Mouse (Mus musculus) midbrain, postnatal 0 days (tissue): ENCODE data around the gene Galnt16. TPM values are rescaled to one million over a fixed set of nuclear protein-coding genes. Genes with fewer than 3 reads are reported as not detected.
A peak's percentile ranks its signal among the peaks of the same experiment; 100 is the strongest.

ENCODE experiments used
- ATAC-seq: fragments of 200-750 bp; cut with Nextera tagmentation; 2 replicates; pipeline ENCODE4 v1.8.0; 2017; ENCODE audit warnings: moderate number of reproducible peaks, mild to moderate bottlenecking, moderate TSS enrichment, moderate library complexity; ENCODE audit not compliant: low FRiP score
- DNase-seq: peaks from one replicate; pipeline ENCODE4 v3.0.0-alpha.2; 2015; ENCODE audit warnings: low spot score
- H3K27ac ChIP-seq: fragments of 300-500 bp; sonication (generic); 2 replicates; pipeline ENCODE4 v1.5.1; 2014; ENCODE audit warnings: low read depth, mild to moderate bottlenecking, low read length, mixed read lengths
- H3K27me3 ChIP-seq: fragments of 300-500 bp; sonication (generic); 2 replicates; pipeline ENCODE4 v1.6.1; 2014; ENCODE audit warnings: low read length, control low read depth, mixed read lengths; ENCODE audit not compliant: insufficient read depth
- H3K36me3 ChIP-seq: fragments of 300-500 bp; sonication (generic); 2 replicates; pipeline ENCODE4 v1.6.1; 2014; ENCODE audit warnings: low read length, control low read depth, mixed read lengths; ENCODE audit not compliant: insufficient read depth
- H3K4me1 ChIP-seq: fragments of 300-500 bp; sonication (generic); 2 replicates; pipeline ENCODE4 v1.6.1; 2014; ENCODE audit warnings: mild to moderate bottlenecking, control low read depth, antibody characterized with exemption, low read length, mixed read lengths; ENCODE audit not compliant: insufficient read depth
- H3K4me2 ChIP-seq: fragments of 300-500 bp; sonication (generic); 2 replicates; pipeline ENCODE4 v1.6.1; 2014; ENCODE audit warnings: low read depth, mild to moderate bottlenecking, low read length, mixed read lengths; ENCODE audit not compliant: poor library complexity, severe bottlenecking
- H3K4me3 ChIP-seq: fragments of 300-500 bp; sonication (generic); 2 replicates; pipeline ENCODE4 v1.5.1; 2014; ENCODE audit warnings: low read depth, mild to moderate bottlenecking, low read length, moderate library complexity
- H3K9ac ChIP-seq: fragments of 300-500 bp; sonication (generic); replicated peaks from 2 replicates; pipeline ENCODE4 v1.6.1; 2014; ENCODE audit warnings: mild to moderate bottlenecking, low read length, moderate library complexity, mixed read lengths; ENCODE audit not compliant: poor library complexity, severe bottlenecking
- H3K9me3 ChIP-seq: fragments of 300-500 bp; sonication (generic); 2 replicates; pipeline ENCODE4 v1.6.1; 2016; ENCODE audit warnings: low read length, control low read depth
- CTCF ChIP-seq: IDR thresholded peaks from 2 replicates; pipeline ENCODE4 v1.5.1; 2016; ENCODE audit warnings: antibody characterized with exemption, mild to moderate bottlenecking
- WGBS: fragments of 180-500 bp; shearing (Covaris S2); extraction: QIAGEN DNeasy Blood & Tissue Kit; methylation state at CpG from one replicate; pipeline ENCODE4 v1.1.7; 2014; 5-methylcytosine and 5-hydroxymethylcytosine counted together
- polyA plus RNA-seq: library from polyadenylated mRNA; unstranded; fragments of >200 nt; fragmentation: Nextera tagmentation; extraction: Ambion mirVana; gene quantifications from 2 replicates; pipeline ENCODE4 v1.2.1, GENCODE M21; 2015
- total RNA-seq: library from RNA; depleted of rRNA; stranded (reverse); fragments of >200 nt; gene quantifications from 2 replicates; pipeline ENCODE4 v1.2.3, GENCODE M21; 2014; rRNA removed

Gene Galnt16
- total and polyA plus RNA-seq, 2 experiments from 2014 or later, result 41.1 to 83.0 TPM

DNA sequence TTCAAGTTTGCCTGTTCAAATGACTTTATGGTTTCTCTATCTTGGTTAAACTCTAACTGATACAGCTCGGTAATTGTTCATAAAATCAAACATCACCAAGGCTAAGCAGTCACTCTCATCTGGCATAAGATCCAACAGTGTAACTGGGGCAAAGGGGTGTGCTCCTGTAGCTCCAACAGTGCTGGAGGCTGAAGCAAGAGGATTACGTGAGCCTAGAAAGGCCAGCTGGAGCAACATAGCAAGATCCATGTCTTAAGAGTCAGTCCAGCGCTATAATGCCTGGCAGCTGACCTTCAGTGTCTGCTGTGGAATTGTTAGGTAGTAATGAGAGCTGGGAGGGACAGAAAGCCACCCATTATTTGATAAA is 136.6 kb downstream of the Galnt16 start:
- Histone ChIP-seq H3K9me3 (no peaks in the 10 kb centered on the region), H3K4me3 (no peak overlapping the region), H3K9ac (no peak overlapping the region), H3K4me1 (no peaks in the 10 kb centered on the region), H3K36me3 (no peaks in the 10 kb centered on the region), H3K4me2 (no peak overlapping the region), H3K27me3 (no peaks in the 10 kb centered on the region), H3K27ac (no peak overlapping the region)
- no peak for TF ChIP-seq CTCF
- ATAC-seq (no peak), DNase-seq (no peak)
- WGBS, result 90% methylated on average over 3 of the region's 3 CpGs

DNA sequence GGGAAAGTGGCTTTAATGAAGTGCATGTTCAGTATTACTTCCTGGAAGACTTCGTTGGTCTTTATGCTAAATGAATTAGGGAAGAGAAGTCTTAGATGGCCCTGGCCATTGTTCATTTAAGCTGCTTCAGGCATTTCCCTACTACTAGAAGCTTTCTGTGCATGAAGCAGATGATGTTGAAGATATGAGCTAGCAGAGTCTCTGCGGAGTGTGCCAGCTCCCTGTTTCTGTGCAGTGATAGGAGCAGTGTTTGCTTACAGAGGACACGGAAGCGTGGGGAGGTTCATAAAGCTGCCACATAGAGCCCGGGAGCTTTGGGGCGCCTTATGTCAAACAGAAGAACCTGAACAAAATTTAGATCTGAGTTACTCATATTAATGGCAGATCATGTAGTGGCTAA is 140.6 kb downstream of the Galnt16 start:
- 84% methylated on average over 6 of the region's 6 CpGs for WGBS
- Histone ChIP-seq H3K4me3 (no peak overlapping the region), H3K27me3 (no peaks in the 10 kb centered on the region), H3K4me1 (no peaks in the 10 kb centered on the region), H3K36me3 (peaks cover 6% of the 10 kb centered on the region; the same call in 1 of the 2 replicates), H3K9ac (no peak overlapping the region), H3K9me3 (no peaks in the 10 kb centered on the region), H3K27ac (no peak overlapping the region), H3K4me2 (no peak overlapping the region)
- no peak for TF ChIP-seq CTCF
- DNase-seq (no peak), ATAC-seq (no peak)

DNA sequence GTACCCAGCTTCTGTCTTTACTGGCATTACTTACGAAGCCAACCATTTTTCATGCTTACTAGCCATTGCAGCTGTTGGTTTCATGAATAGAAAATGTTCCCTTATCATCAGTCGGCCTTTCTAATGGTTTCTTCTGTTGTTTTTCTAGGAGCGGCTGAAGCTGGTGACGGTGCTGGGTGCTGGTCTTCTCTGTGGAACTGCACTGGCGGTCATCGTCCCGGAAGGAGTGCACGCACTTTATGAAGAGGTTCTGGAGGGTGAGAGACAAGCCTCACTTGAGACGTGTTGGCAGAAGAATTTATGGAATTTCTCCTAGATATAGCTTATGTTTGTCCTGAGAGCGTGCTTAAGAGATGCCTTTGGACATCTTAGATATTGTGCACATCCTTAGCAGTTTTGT is 144.2 kb downstream of the Galnt16 start:
- Histone ChIP-seq H3K4me1 (no peaks in the 10 kb centered on the region), H3K4me2 (no peak overlapping the region), H3K9ac (no peak overlapping the region), H3K27me3 (no peaks in the 10 kb centered on the region), H3K27ac (no peak overlapping the region), H3K4me3 (no peak overlapping the region), H3K36me3 (peaks cover 10% of the 10 kb centered on the region; the same call in 1 of the 2 replicates), H3K9me3 (no peaks in the 10 kb centered on the region)
- WGBS, result 95% methylated on average over 10 of the region's 10 CpGs
- no peak for DNase-seq
- TF ChIP-seq CTCF, result no peak
- no peak for ATAC-seq

DNA sequence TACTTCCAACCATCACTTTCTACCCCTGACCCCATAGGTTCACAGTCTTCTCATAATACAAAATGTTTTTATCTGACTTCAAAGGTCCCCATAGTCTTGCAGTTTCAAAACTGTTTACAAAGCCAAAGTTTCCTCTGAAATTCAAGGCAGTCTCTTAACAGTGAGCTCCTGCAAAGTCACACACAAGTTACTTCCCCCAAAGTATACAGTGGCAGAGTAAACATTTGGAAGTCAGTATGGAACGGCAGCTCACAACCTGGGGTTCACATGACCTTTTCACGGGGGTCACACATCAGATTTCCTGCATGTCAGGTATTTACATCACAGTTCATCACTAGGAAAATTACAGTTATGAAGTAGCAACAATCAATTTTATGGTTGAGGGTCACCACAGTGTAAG is 145.9 kb downstream of the Galnt16 start:
- no peak for DNase-seq
- H3K4me2 ChIP-seq, result no peak overlapping the region
- no peak for TF ChIP-seq CTCF

DNA sequence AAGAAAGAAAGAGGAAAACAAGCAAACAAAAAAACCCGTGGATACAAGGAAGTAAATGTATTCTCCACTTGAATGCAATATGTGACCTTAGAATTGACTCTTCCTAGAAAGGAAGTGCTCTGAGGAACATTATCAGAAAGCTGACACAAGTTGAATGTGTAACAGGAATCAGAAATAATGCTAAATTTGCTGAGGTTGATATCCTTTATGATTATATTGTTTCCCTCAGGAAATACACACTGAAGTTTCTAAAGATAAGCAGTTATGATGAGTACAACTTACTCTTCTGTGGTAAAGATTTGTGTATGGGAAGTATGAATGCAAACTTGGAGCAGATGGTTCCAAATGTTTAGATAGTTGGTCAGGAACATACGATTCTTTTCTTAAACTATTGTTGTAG is 150.3 kb downstream of the Galnt16 start:
- Histone ChIP-seq H3K4me2 (no peak overlapping the region), H3K4me1 (no peaks in the 10 kb centered on the region), H3K27ac (no peak overlapping the region), H3K27me3 (no peaks in the 10 kb centered on the region), H3K9ac (no peak overlapping the region), H3K4me3 (no peak overlapping the region), H3K36me3 (peaks cover 9% of the 10 kb centered on the region; the same call in 1 of the 2 replicates), H3K9me3 (no peaks in the 10 kb centered on the region)
- no peak for ATAC-seq
- DNase-seq, result no peak
- 80% methylated on average over 2 of the region's 2 CpGs for WGBS
- no peak for TF ChIP-seq CTCF

More for the DNA sequence above, 145.9 kb downstream of the Galnt16 start:
- 87% methylated on average over 2 of the region's 2 CpGs for WGBS
- no peak overlapping the region for H3K4me3 ChIP-seq
- peaks cover 13% of the 10 kb centered on the region; the same call in 1 of the 2 replicates for H3K36me3 ChIP-seq
- H3K9ac ChIP-seq, result no peak overlapping the region
- no peaks in the 10 kb centered on the region for H3K9me3 ChIP-seq
- H3K27ac ChIP-seq, result no peak overlapping the region
- H3K4me1 ChIP-seq, result no peaks in the 10 kb centered on the region
- ATAC-seq, result no peak
- H3K27me3 ChIP-seq, result no peaks in the 10 kb centered on the region

DNA sequence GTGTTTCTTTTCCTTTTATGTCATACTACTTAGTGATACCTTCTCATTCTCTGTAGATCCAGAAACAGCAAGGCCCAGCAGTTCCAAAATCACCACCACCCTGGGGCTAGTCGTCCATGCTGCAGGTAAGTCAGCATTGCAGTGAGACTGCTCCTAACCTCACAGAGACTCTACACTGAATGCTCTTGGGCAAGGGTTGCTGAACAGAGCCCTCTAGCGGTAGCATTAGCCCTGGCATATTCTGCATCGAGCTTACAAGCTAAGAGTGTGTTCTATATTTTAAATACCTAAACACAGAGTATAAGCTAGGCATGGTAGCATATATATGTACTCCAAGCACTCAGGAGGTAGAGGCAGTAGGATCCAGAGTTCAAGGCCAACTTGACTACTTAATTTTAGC is 155.1 kb downstream of the Galnt16 start:
- Histone ChIP-seq H3K36me3 (peaks cover 23% of the 10 kb centered on the region; the same call in 1 of the 2 replicates), H3K27ac (no peak overlapping the region), H3K9me3 (no peaks in the 10 kb centered on the region), H3K4me3 (no peak overlapping the region), H3K4me1 (no peaks in the 10 kb centered on the region), H3K4me2 (no peak overlapping the region), H3K27me3 (no peaks in the 10 kb centered on the region), H3K9ac (no peak overlapping the region)
- DNase-seq (peak; percentile 70), ATAC-seq (no peak)
- TF ChIP-seq CTCF, result peak; percentile 82
- 17% methylated on average over 3 of the region's 3 CpGs for WGBS

Other genes starting within 250 kb of the Galnt16 start
- 71.6 and 97.6 TPM in 2 replicates for gene Dcaf5, start 81.7 kb upstream of the Galnt16 start, total RNA-seq
- gene Dcaf5, start 81.7 kb upstream of the Galnt16 start, polyA plus RNA-seq, result 17.6 and 19.4 TPM in 2 replicates
- gene Exd2, start 55.2 kb upstream of the Galnt16 start, total RNA-seq, result 40.0 and 43.1 TPM in 2 replicates
- gene Exd2, start 55.2 kb upstream of the Galnt16 start, polyA plus RNA-seq, result 31.5 and 32.7 TPM in 2 replicates
- 17.6 and 23.9 TPM in 2 replicates for gene Slc39a9, start 125.6 kb downstream of the Galnt16 start, total RNA-seq
- 19.3 and 19.7 TPM in 2 replicates for gene Slc39a9, start 125.6 kb downstream of the Galnt16 start, polyA plus RNA-seq
- 69.5 and 83.4 TPM in 2 replicates for gene Erh, start 126.1 kb downstream of the Galnt16 start, total RNA-seq
- gene Erh, start 126.1 kb downstream of the Galnt16 start, polyA plus RNA-seq, result 281 and 289 TPM in 2 replicates
- gene Plekhd1, start 174.3 kb downstream of the Galnt16 start, total RNA-seq, result 4.9 and 6.6 TPM in 2 replicates
- gene Plekhd1, start 174.3 kb downstream of the Galnt16 start, polyA plus RNA-seq, result 2.9 and 3.3 TPM in 2 replicates
- gene Ccdc177, start 242.4 kb downstream of the Galnt16 start, total RNA-seq, result 22.4 and 25.5 TPM in 2 replicates
- gene Ccdc177, start 242.4 kb downstream of the Galnt16 start, polyA plus RNA-seq, result 2.1 and 2.4 TPM in 2 replicates